Mouse (Mus musculus): ENCODE data around the gene Tdrd7.

The Tdrd7 gene

GRCm38 (mm10) chr4:46042505-46042850, 77.3 kb downstream of the Tdrd7 start:
- 77% methylated on average over 5 of the region's 5 CpGs for WGBS

- WGBS: 75% methylated on average over 8 of the region's 8 CpGs
These were observed 78.2 kb downstream of the Tdrd7 start for GRCm38 (mm10) chr4:46043361-46043760.

DNA sequence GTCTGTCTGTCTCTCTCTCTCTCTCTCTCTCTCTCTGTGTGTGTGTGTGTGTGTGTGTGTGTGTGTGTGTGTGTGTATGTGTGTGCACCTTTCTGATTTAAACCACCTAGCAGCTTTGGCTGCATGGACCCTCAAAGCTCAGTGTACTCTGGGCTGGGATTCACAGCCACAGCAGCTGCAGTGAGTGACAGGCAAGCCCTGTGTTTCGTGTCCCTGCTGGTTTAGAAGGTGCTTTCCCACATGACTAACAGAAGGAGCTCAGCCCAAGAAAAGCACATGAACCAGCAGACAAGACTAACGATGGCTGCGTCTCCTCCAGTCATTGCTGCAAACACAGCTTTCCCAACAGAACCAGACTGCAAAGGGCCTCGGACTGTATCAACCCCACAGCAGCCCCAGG, 82.8 kb downstream of the Tdrd7 start:
- 36% methylated on average over 4 of the region's 4 CpGs for WGBS

DNA sequence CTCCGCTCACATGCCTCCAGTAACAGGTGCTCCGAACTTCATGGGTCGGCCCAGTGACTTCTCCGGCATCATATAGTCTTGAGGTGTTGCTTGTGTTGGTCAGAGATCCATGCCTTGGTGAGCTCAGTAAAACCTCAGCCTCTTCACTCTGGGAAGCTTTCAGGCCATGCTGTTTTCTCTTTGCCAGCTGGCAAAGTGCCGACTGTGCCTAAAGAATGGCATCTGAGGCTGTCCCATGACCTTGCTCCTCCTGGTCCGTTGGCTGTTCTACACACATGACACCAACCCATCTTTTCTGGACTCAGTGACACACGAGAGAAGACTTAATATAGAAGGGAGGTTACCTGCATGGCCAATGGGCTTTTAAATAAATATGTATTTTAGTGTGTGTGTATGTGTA, 83.3 kb downstream of the Tdrd7 start:
- 85% methylated on average over 7 of the region's 7 CpGs for WGBS

- WGBS: 74% methylated on average over 9 of the region's 9 CpGs
These were observed 88.4 kb downstream of the Tdrd7 start for GRCm38 (mm10) chr4:46053323-46054107.

- WGBS: 66% methylated on average over 5 of the region's 5 CpGs
These were observed 91.0 kb downstream of the Tdrd7 start for GRCm38 (mm10) chr4:46056163-46056562.

DNA sequence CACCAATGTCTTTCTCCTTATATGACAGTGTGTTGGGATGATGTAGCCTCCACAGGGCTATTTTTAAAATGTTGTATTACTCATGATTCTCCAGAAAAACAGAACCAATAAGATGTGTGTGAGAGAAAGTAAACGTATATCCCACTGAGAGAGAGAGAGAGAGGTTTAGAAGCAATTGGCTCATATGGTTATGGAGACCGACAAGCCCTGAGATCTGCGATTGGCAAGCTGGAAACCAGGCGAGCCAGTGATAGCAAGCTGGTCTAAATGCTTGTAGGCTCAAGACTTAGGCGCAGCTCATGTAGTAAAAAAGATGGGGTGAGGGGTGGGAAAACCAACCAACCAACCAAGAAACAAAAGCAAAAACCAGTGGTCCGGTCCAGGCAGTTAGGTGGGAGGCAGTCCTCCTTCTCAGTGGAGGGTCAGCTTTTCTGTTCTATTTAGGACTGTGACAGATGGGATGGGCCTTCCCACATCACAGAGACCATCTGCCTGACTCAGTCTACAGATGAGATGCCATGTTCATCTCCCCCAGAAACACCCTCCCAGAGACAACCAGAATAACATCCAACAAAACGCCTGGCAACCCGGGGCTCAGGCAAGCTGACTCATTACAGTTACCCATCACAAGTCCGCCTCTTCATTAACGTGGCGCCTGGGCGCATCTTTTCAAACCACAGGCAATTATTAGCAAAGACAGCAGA, 96.3 kb downstream of the Tdrd7 start:
- 52% methylated on average over 12 of the region's 12 CpGs for WGBS

GRCm38 (mm10) chr4:46063841-46064240, 98.7 kb downstream of the Tdrd7 start:
- 77% methylated on average over 4 of the region's 4 CpGs for WGBS

GRCm38 (mm10) chr4:46064263-46064662, 99.1 kb downstream of the Tdrd7 start:
- WGBS: 77% methylated on average over 8 of the region's 8 CpGs

GRCm38 (mm10) chr4:46064961-46065360, 99.8 kb downstream of the Tdrd7 start:
- WGBS: 50% methylated on average over 3 of the region's 3 CpGs

- WGBS: 43% methylated on average over 8 of the region's 8 CpGs
These were observed 100.7 kb downstream of the Tdrd7 start for GRCm38 (mm10) chr4:46065695-46066340.

DNA sequence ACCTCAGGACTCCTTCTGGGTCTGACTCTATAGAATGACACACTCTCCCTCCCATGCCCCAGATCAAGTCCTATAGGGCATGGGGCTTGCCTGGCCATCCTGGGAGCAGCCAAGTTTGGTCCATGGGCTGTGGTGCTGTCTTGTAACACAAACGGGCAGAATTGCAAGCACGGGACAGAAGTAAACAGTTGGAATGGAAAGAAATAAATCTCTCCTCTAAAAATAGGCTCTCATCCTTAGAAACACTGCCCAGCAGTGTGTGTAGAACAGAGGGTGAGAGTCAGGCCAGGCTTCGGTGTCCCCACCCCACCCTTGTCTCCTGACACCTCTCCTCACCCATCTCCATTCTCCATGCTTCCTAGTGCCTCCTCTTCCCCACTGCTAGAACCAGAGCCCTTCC, 102.9 kb downstream of the Tdrd7 start:
- WGBS: 54% methylated on average over 3 of the region's 3 CpGs

GRCm38 (mm10) chr4:46068573-46068972, 103.4 kb downstream of the Tdrd7 start:
- 40% methylated on average over 1 of the region's 1 CpGs for WGBS

- 64% methylated on average over 6 of the region's 6 CpGs for WGBS
These were observed 104.8 kb downstream of the Tdrd7 start for GRCm38 (mm10) chr4:46069851-46070482.

GRCm38 (mm10) chr4:46072631-46073030, 107.5 kb downstream of the Tdrd7 start:
- WGBS: 78% methylated on average over 6 of the region's 6 CpGs

DNA sequence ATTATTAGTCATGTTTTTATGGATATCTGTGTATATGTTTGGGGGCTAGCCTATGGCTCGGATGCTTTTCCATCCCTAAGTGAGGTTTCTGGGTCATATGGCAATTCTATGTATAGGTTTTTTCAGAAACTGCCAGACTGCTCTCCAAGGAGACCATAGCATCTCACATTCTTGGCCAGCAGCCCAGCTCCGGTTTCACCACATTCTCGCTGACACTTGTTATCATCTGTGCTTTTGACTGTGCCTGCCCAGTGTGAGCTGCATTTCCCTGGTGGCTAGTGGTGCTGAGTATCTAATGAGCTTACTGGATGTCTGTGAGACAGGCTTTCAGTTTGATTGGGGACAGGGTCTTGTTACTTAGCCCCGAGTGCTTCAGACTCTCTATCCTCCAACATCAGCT, 108.6 kb downstream of the Tdrd7 start:
- WGBS: 32% methylated on average over 4 of the region's 4 CpGs

- WGBS: 93% methylated on average over 3 of the region's 3 CpGs
These were observed 110.5 kb downstream of the Tdrd7 start for GRCm38 (mm10) chr4:46075664-46076063.

GRCm38 (mm10) chr4:46076892-46077291, 111.8 kb downstream of the Tdrd7 start:
- 50% methylated on average over 2 of the region's 2 CpGs for WGBS

DNA sequence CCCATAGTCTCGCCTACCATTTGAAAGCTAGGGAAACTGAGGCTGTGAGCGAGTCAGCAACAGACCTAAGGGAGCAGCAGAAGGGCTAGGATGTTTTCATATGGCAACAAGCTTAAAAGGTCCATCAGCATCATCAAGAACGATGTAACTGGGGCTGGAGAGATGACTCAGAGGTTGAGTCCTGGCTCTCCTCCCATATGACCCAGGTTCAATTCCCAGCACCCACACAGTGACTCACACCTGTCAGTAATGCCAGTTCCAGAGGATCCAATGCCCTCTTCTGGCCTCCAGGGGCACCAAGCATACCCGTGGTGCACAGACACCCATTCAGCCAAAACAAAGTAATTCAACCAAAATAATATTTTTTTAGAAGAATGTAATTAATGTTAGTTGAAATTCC, 115.1 kb downstream of the Tdrd7 start:
- 85% methylated on average over 4 of the region's 4 CpGs for WGBS

DNA sequence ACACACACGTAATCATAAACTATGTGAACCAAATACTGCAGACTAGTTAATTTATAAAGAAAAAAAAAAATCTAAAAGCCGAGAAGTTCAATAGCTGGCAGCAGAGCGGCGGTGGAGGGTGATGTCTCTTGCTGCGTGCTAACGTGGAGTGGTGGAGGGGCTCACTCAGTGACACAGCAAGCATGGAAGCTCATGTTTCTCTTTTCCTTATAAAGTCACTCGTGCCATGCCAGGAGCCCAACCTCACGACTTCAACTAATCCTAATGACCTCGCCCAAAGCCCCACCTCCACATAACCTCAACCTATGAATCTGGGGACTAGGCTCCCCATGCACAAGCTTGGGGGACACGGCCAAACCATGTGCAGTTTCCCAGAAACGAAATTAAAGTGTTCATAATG, 117.4 kb downstream of the Tdrd7 start:
- WGBS: 78% methylated on average over 11 of the region's 11 CpGs

Data from cerebral cortex, adult 2 months (tissue).